Mouse (Mus musculus) mature B cell (primary cell): ENCODE results near the gene Banp.

Experiments used
- in situ Hi-C: fragments of 300-500 bp; cut with MboI; formaldehyde crosslinking; loops from 2 replicates; pipeline ENCODE4 v1.14.3; 2019

The Banp gene

DNA sequence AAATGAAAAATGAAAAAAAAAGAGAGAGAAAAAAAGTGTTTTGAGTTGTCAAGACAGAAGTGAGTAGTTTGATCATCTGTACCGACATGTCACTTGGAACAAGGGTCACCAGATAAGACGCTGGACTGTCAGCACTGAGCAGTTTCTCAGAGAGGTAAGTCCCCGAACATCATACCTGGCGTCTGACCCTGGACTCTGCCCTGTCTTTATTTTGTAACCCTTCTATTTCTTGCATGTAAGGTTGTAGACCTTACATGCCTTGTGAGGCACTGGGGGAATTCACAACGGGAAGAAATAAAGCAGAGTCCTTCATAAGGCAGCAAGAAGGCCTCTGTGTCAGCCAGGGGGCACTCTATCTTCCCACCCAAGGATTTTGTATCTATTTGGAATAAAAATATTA lies 24.9 kb upstream of the Banp start:
- in situ Hi-C loops: loop anchor here (25.0 kb wide), 1 partner anchor 337 kb away; the partner anchor contains the start of genes Fbxo31 and Map1lc3b

DNA sequence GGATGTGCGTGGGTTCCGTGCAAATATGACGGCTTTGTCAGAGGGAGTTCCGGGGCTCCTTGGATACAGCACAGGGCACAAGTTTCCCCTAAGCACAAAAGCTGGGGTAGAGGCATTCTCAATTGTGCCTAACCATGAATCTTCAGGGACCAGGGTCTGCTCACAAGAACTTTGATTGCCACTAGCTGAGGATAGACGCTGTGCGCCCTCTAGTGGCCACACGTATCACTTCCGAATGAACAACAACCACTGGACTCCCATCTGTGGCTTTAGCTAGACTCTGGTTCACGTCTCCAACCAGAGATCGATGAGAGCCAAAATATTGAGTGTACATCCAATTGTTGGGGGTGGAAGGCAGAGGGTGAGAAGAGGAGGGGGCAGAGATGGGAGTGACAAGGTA lies 23.9 kb upstream of the Banp start:
- in situ Hi-C loops: no loop called here

DNA sequence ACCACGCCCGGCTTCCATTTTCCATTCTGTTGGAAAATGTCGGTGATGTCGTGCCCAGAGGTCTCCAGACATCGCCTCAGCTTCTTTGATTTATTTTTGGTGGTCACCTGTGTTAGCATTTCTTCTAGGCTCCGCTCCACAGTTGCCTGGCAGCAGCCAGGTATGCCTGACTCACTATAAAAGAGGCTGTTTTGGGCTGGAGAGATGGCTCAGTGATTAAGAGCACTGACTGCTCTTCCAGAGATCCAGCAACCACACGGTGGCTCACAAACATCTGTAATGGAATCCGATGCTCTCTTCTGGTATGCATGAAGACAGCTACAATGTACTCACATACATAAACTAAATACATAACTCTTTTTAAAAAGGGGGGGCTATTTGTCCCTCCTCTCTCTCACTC lies 23.3 kb upstream of the Banp start:
- in situ Hi-C loops: no loop called here

DNA sequence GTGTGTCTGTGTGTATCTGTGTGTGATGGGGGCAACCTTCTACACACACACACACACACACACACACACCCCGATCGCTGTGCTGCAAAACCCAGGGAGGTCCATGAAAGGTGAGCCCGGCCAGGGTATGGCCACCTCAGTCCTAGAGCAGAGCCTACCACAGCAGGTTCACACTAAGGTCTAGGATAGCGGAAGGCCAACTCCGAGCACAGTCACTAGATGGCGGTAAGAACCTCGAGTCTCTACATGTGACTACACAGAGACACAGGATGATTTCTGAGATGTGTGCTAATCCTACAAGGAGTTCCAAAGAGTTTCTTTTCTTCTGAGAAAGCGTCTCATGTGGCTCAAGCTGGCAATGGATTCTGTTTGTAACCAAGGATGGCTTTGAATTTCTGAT lies 22.2 kb upstream of the Banp start:
- in situ Hi-C loops: no loop called here

DNA sequence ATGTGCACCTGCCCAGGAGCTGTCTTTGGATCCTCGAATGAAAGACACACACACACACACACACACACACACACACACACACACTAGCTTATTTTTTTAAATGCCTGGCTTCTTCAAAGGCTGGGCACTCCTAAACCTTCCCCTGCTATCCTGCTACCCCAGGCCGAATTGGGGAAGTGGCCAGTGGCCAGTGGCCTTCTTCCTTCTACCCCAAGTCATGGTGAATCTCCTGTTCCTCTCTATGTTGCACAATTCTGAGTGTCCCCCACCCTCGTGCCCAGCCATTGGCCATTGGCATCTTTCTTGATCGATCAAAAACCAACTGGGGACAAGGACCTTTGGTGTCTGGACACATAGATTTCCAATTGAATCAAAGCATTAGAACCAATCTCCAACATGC lies 19.5 kb upstream of the Banp start:
- in situ Hi-C loops: no loop called here

DNA sequence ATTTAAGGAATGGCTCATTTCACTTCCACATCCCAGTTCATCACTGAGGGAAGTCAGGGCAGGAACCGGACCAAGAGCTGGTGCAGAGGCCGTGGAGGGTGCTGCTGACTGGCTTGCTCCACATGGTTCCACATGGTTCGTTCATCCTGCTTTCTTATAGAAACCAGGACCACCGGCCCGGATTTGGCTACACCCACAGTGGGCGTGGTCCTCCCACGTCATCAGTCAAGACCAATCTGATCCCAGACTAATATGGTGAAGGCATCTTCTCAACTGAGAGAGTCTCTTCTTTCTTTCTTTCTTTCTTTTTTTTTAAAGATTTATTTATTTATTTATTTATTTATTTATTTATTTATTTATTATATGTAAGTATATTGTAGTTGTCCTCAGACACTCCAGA lies 18.0 kb upstream of the Banp start:
- in situ Hi-C loops: no loop called here

DNA sequence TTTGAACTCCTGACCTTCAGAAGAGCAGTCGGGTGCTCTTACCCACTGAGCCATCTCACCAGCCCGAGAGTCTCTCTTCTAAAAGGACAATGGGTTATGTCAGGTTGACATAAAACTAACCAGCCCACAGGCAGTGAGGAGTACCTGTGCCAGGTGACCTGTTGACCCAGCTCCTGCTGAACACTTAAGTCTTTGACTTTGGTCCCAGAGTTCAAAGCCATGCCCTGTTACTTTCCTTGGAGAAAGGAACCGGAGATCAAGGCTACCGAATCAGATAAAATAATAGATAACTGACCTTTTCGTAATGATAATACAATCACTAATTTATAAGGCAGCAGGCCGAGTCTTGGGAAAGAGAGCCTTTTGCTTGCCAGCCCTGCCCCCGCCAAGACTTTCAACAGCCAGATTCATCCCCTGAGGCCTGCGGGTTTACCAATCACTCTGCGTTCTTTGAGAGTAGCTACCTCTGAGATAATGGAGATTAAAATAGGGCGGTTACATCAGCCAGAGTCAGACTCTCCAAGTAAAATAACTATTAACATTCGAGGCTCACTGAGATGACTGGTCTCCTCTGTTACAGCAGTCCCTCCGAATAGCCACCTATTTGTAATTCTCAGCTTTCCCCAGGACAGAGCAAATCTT lies 17.4 kb upstream of the Banp start:
- in situ Hi-C loops: no loop called here

DNA sequence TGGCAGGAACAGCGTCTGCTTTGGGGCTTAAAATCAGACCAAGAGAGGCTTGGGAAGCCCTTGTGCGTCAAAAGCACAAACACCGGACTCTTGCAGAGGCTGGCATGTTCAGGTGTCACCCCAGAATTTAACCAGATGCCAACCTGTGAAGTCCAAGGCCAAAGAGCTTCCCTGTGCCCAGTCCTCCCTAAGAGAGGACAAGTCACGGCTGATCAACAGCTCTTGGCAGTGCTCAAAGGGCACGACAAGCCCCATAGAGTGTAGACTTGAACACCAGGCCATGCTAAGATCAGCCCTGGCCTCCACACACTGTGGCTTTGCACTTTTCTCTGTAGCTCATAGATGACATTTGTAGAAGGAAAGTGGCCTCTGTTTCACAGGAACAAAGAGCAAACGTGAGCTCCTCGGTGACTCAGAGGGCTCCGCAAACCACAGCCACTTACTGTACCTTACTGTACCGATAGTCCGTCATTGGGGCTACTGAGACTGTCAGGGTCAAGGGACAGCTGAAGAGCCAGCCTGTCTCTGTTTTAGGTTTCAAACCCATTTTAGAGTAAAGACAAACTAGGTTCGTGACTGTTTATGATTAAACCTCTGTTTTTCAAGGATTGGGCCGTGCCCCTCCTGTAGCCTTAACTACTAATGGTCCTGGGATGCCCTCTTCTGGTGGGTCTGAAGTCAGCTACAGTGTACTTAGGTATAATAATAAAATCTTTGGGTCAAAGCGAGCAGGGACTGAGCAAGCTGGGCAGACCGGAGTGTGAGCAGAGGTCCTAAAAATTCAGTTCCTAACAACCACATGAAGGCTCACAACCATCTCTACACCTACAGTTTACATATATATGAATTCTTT lies 16.7 kb upstream of the Banp start:
- in situ Hi-C loops: no loop called here

DNA sequence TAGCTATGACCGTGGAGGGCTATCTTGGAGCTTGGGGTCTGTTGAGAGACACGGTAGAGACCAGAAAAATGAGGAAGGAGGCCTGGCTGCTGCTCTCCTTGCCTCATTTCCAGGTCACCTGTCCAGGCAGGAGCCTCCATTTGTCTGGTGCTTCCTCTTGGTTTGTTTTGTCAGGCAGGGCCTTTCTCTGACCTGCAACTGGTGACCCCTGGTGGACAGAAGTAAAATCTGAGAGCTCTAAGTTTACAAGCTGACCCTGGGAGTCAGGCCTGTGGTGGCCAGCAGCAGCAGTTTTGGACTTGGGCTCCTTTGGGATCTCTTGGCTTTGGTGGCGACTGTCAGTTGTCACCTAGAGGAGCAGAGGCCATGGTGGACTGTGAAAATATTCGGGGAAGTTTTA lies 15.0 kb upstream of the Banp start:
- in situ Hi-C loops: no loop called here

DNA sequence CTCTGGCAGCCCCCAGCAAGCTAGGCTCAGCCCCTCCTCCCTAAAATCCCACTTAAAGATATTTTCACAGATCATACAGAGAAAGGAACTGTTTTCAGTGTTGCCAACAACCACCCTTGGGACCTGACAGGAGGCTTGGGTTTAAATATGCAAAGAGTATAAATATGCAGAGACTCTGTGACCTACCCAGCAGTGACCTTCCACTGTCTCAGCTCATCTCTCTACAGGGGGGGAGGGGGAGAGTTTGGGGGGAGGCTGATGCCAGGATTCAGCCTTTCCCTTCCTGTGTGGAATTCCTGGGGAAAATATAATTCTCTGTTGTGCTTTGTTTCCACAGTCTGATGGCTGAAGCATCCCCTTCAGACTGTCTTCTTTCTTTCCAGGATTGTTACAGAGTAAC lies 14.6 kb upstream of the Banp start:
- in situ Hi-C loops: no loop called here

DNA sequence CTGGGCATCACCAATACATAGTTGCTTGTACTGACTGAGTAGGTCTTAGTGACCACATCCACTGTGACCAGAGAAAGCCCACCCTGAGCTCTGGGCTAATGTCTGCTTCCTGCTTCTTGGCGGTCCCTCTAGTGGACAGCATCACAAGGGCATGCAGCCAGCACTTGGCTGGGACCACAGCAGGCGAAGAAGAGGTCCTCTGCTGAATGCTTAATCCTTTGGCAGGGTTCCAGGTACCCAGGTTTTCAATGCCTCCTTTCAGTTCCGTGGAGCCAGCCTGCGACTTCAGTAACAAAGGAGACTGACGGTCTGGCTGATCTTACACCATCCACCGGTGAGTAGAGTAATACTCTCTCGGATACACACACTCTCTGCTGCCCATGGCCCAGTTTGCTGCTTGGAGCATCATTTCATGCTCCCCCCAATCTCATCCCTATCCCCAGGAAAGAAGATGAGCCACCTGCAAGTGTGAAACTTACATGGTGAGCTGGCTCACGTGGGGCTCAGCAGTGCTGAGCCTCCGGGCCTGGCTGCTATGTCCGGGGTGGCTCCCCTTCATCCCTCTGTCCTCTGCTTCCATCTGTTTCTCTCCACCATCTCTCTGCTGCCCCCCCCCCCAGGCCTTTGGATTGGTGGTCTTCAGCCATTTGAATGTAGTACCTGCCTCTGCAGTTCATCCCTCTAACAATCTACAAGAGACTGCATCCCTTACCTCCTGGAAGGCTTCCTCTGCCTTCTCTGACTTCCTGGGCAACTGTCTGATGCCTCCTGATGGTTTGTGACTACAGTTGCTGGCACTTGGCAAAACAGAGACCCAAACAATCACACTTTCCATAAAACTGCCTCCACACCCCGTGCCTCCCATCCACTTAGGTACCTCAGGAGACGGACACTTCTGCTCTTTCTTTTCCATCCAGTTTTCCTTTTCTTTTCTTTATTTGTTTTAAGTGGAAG lies 13.9 kb upstream of the Banp start:
- in situ Hi-C loops: no loop called here

DNA sequence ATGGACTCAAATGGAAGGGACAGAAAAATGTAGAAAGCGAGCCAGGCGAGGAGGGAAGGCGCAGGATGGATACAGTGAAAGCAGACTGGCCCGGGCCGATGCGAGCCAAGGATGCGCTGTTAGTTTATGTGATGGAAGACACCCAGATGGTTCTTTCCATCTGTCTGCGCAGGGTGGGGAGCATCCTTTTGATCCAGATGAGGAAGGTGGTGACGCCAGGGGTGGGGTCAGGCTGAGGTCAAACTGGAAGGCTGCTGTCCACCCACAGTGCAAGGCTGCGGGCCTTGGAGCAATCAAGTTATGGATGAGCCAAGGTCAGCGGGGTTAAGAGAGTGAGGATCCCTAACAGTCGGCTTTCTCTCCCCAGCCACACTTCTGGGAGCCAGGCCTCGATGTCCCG lies 13.2 kb upstream of the Banp start:
- in situ Hi-C loops: no loop called here

DNA sequence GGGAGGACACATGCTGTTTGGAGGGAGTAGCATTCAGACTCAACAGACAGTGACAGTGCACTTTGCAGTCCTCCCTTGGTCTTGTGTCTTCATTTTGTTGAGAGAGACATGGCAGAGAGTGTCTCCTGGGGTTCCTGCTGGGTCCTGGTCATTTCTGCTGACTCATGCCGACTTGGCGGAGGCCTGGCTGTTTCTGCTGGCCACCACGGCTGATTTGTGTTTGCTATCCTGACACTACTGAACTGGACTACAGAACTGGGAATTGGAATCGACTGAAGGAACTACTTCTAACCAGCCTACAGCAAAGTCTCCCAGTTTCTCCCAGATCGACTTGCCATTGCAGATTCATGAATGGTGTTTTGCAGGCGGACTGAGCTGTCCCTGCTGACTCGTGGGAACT lies 10.8 kb upstream of the Banp start:
- in situ Hi-C loops: no loop called here

DNA sequence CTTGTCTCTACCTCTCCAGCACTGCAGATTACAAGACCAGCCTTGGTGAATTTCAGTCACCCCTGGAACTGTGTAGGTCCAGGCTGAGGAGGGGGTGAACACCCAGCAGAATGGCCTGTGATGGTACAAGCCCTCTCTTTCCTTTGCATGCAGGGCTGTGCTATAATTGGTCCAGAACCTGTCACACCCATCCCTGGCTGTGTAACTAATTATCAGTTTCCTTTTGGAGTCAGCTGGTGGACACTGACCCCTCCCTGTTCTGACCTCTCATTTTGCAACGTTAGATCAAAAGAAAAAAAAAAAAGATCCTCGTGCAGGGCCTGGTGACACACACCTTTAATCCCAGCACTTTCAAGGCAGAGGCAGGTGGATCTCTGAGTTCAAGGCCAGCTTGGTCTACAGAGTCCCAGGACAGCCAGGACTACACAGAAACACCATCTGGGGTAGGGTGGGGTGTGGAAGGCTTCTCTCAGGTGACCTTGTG lies 6.5 kb upstream of the Banp start:
- in situ Hi-C loops: no loop called here

DNA sequence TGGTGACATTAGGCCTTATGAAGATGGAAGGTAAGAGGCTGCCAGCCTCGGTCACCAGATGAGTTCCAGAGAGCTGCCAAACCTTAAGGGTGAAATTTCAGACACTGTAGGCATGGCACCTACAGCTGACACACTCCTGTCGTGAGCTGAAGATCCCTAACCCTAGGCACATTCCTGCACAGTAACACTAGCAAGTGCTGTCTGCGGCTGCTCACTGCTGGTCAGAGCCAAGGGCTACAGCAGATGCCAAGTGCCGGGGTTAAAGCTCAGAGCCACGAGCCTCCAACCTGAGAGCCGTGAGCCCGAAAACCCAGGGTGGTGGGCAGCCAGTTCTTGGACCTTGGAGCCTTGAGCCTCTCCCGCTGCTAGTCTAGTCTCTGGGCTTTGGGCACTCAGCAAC lies 5.8 kb upstream of the Banp start:
- in situ Hi-C loops: no loop called here

DNA sequence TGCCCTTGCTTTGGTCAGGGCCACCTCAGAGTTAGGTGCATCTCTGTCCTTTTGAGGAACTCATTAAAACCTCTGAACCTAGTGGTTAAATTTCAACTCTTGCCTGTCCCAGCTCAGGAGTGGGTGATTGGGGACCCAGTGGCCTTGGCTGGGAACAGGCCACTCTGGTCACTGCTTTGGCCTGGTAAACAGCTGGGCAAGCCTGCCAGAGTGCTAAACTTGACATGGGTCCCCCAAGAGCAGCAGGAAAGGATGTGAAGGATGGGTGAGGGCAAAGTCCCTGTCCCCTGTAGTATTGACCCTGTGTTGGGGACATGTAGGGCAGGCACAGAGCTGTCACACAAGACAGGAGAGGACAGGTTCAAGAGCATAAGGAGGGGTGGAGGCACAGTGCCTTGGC lies 4.7 kb upstream of the Banp start, which contains the start of gene Car5a:
Gene Car5a, minus strand, starts transcription at position 74 of the 400 bp plus-strand sequence.
- in situ Hi-C loops: no loop called here

DNA sequence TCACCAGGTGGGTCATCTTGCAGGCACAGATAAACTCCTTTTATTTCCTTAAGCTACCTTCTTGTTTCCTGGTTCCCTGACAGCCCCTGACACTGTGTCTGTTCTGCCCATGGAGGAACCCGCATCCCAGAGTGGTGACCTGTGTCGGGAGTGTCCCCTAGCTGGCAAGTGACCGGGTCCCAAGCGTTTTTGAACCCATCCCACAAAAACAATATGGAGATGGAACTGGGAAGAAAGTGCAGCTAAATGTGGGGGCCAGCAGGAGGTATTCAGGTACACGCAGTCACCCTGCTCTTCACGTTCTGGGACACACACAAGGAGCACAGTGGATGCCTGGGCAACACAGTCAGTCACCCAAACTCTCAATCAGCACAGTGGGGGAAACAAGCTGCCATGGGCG lies 3.2 kb upstream of the Banp start:
- in situ Hi-C loops: no loop called here

DNA sequence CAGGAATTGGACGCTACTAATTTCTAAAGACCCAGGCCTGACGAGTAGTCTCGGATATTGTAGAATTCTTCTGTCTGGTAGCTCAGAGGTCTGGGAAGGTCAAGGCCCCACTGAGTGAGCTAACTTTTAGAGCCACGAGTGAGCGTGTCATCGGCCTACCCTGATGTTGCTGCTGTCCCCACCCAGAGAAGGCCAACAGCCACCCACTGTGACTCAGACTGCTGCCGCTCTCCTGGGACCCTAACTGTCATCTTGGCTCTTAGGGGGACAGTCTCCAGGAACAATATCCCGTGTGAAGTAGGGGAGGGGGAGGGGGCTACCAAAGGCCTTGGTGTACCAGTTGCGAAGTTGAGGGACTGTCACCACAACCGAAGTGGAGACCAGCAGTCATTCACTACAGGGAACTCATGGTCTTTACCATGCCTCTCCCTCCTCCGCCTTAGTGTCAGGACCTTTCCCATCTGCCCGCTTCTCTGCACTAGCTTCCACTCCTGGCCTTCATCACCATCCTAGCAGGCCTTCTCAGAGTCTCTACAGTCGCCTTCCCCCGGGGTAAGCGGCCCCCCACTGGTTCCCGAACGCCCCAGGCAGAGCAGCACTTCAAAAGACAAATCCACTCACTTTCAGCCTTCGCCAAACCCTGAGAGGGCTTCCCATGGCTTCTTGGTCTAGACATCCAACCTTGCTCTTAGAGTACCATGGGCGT lies 2.4 kb upstream of the Banp start:
- in situ Hi-C loops: no loop called here

DNA sequence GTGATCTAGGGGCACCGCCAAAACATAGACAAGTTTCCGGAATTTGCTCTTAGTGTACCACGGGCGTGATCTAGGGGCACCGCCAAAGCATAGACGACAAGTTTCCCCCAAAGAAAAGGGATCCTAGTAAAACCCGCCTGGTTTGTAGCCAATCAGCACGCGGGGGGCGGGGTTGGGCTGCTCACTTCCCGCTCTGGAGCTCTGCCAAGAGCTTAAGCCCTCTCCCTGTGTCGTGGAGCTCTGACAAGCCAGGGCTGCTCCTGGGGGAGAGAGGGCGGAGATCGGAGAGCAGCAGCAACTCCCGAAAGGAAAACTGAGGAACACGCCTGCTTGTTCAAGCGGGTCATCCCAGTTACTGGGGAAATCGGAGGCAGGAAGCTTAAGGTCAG lies 1.8 kb upstream of the Banp start:
- in situ Hi-C loops: no loop called here

DNA sequence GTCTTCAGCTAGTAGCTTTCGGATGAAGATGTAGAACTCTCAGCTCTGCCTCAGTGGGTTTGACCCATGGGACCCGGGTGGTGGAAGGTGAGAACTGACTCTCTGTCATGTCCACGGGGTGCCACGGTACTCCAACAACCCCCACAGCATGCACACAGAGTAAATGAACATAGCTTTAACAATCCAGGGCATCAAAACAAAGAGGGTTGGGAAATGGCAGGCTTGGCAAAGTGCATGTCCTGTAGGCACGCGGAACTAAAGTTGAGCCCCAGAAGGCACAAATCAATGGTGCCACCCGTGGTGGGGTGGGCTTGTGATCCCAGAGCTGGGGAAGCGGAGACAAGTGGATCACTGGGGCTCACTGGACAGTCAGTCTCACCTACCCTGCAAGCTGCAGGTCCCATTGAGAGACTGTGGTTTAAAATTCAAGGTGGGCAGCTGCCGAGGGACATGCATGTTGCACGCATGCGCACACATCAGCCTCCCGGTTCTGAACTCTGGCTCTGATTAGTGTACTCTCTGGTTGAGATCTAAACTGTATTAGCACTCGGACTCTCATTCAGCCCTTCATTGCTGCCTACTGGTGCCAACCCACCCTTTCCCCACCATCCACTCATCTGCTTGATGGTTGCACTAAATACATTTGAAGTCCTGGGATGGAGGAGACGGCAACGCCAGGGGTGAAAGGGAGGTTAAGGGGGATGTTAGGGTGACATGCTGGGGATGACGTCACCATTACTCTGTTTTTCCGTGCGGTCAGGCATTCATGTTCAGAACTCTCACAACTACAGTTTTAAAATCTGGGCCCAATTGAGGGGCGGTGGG lies 1.0 kb upstream of the Banp start:
- in situ Hi-C loops: no loop called here
